Mouse (Mus musculus) ovary, adult 18-20 months (tissue): ENCODE data around the gene Hnf1b.
A peak's percentile ranks its signal among the peaks of the same experiment; 100 is the strongest.

ENCODE experiments used
- DNase-seq: peaks from one replicate; pipeline ENCODE4 v3.0.0; 2022; ENCODE audit warnings: low spot score, mixed read lengths

Gene Hnf1b

DNA sequence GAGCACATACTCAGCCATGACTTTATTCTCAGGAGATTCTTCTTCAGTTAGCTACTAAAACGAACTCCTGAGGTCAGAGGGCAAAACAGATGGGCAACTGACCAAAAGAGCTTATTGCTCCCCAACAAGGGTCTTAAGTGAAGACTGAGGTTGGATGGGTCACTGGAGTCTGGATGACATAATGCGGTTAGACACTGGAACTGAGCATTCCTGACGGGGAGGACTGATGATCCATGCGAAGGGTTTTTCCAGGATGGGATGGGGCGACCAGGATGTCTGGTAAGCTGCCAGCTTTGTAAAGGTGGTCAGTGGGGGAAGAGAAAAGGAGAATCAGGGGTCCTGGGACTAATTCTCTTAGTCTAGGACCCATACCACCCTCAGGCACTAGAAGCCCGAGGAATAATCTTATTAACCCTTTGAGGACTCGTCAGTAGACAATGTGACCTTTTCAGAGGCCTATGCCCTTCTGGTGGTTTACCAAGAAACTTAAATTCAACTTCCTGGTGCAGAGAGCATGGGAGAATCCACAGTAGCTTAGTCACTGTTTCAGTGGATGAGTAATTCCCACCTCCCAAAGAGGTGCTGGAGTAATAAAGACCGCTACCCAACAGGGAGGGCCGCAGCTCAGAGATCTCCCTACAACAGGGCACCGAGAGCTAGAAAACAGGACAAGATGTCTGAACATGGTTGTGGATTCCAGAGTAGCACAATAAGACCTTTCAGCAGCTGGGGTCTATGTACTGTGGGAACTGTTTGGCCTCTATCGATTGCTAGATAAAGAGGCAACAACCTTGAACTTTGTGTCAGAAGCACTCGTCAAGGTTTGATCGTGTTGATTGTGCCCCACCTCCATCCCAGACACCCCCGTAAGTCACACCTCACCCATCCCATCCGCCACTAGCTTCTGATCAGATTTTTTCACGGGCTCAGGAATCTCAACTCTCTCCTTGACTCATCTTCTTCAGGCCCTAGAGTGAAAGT is 46.9 kb downstream of the Hnf1b start:
- no peak for DNase-seq

- DNase-seq = no peak
Measured at GRCm38 (mm10) chr11:83897569-83897968, 47.7 kb downstream of the Hnf1b start.

DNA sequence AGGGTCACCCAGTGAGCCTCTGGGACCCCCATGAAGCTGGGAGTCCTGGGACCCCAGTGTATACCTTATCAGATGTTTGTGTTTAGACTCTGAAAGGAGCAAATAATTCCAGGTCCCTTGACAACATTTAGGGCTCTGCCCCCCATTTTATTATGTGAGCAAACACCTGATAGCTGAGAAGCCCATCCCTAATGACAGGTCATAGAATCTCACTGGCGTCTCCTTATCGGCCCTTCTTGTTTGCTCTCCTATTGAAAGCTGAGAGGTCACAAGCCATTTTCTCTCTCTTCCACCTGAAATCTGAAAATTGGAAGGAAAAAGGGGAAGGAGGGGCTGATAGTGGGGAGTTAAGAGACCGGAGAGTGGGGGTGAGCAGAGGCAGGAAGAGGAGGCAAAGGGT is 52.9 kb downstream of the Hnf1b start:
- no peak for DNase-seq

GRCm38 (mm10) chr11:83905756-83906155 is 55.9 kb downstream of the Hnf1b start:
- DNase-seq = no peak

DNA sequence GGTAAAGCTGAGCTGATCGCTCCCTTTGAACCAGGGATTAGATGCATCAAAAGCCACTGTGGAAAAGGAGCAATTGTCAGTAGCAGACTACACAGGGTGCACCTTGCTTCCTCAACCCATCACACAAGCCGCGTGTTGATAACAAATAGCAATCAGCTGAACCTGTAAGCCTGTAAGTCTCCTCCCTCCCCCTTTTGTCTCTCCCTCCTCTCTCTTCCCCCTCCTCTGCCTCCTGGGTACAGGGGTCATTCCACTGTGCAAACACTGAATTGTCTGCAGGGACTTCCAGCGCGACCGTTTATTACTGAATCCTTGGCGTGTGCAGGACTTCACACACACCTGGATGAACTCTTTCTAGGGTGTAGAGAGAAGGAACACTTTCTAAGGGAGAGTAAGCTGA is 58.5 kb downstream of the Hnf1b start:
- no peak for DNase-seq

- DNase-seq = no peak
Measured at GRCm38 (mm10) chr11:83913824-83914311, 64.0 kb downstream of the Hnf1b start.

DNA sequence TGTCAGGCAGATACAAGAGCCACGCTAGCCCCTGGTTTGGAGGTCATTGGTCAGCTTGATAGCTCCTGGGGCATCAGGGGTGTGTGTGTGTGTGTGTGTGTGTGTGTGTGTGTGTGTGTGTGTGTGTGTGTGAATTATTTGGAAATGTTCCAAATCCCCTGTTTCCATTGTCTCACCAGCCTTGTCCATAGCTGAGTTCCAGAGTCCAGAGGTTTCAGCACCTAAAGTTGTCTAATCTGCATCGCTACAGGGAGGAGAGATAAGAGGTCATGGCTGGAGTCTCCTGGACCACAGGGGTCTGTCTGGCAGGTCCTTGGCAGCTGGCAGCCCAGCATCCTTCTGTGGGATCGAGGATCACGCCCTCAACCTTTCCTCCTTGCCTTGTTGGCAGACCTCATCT is 64.6 kb downstream of the Hnf1b start:
- DNase-seq = no peak

GRCm38 (mm10) chr11:83922600-83922999 is 72.7 kb downstream of the Hnf1b start:
- DNase-seq = no peak

DNA sequence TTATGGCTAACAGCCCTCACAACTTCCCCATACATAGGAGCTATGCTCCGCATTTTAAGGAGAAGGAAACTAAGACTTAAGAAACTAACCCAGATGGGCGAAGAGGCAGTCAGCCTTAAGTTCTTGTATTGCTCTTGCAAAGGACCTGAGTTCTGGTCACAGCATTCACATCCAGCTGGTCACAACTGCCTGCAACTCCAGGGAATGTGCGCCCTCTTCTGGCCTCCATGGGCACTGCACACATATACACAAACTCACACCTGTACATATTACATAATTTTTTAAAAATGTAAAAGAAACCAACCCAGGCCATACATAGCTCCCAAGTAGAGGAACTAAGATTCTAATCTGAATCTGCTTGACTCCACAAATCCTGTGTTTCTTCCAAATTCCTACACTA is 77.2 kb downstream of the Hnf1b start:
- DNase-seq = no peak

DNA sequence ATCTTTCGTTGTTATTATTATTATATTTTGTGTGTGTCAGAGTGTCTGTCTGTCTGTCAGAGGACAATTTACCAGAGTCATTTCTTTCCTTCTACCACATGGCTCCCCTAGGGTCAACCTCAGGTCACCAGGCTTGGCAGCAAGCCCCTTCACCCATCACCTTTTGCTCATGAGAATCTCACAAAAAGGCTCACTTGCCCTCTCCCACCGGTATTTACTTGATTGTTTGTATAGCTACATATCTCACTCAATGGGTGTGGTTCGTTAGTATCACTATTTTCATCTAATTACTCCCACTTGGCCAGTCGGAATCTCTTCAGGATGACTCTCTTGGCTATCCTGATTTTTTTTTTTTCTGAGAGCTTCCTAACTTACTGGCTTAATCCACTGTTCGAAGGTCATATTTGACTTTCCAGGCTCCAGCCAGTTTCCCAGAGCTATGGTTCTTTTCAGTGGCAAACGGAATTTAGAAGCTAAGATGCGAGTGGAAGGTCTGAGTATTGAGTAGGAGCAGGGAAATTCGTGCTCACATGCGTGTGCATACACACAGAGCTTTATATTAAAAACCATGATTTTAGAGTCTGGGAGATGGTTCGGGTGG is 82.7 kb downstream of the Hnf1b start:
- DNase-seq = no peak

DNA sequence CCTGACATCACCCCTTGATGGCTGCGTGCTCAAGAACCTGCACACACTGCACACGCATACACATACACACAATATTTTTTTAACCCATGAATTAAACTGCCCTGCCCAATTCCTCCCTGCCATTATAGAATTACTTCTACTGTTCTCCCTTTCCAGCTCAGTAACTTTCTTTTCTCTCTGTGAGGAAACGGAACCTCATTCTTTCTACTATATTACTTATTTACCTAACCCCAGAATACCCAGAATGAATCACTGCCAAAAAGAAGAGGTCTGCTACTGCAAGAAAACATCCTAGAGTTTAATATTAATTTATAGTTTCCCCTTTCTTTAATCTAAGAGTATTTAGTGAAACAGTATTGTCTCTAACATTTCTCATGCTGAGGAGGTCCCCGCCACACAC is 83.5 kb downstream of the Hnf1b start:
- DNase-seq = no peak

GRCm38 (mm10) chr11:83935986-83936665 is 86.3 kb downstream of the Hnf1b start:
- DNase-seq = peak; percentile 9

GRCm38 (mm10) chr11:83938556-83938955 is 88.7 kb downstream of the Hnf1b start:
- DNase-seq = no peak

- DNase-seq = peak; percentile 82
Measured at GRCm38 (mm10) chr11:83941950-83942840, 92.3 kb downstream of the Hnf1b start, which contains the start of gene Ddx52. Ddx52 (plus strand) TSS chr11:83942062.
